Mouse (Mus musculus): ENCODE measurements around the gene Hist1h2br. TPM values are rescaled to one million over a fixed set of nuclear protein-coding genes. Genes with fewer than 3 reads are reported as not detected.
"Not testable (repeated sequence)": the region's sequence is repeated elsewhere in the genome, so short reads cannot be mapped to it uniquely, and the experiment has no call there.

The Hist1h2br gene
- polyA plus RNA-seq, 1 experiment from 2014 or later: 11.5 TPM

GRCm38 (mm10) chr13:21811074-21811473 is 22.5 kb upstream of the Hist1h2br start:
- H3K4me2 ChIP-seq (replicated peaks); H3K4me1 ChIP-seq; H3K36me3 ChIP-seq; H3K27ac ChIP-seq (replicated peaks); H3K9me3 ChIP-seq; H3K9ac ChIP-seq (replicated peaks); H3K4me3 ChIP-seq; H3K27me3 ChIP-seq: not testable (repeated sequence)
- no CpG with 5 or more reads among the region's 8 CpGs for WGBS
- peak; percentile 32 for ATAC-seq (replicated peaks)

GRCm38 (mm10) chr13:21811539-21811938 is 22.0 kb upstream of the Hist1h2br start, which contains the start of gene Hist1h4m:
Hist1h4m (plus strand) TSS chr13:21811746.
- no CpG with 5 or more reads among the region's 24 CpGs for WGBS
- H3K9ac ChIP-seq (replicated peaks); H3K36me3 ChIP-seq; H3K27me3 ChIP-seq; H3K4me1 ChIP-seq; H3K9me3 ChIP-seq: not testable (repeated sequence)
- Histone ChIP-seq H3K27ac (replicated peaks) (0 out of 2 replicates have a peak within 1 kb of the TSS, but pooled peaks have one; percentile 34), H3K4me2 (replicated peaks) (peak within 1 kb of the TSS; percentile 42), H3K4me3 (peak within 1 kb of the TSS; percentile 27)
- peak; percentile 53 for ATAC-seq (replicated peaks)

- WGBS: under 1% methylated on average over 14 of the region's 14 CpGs
Observed at GRCm38 (mm10) chr13:21812092-21812491, 21.5 kb upstream of the Hist1h2br start.

GRCm38 (mm10) chr13:21820082-21820890 is 13.3 kb upstream of the Hist1h2br start:
- H3K9ac ChIP-seq (replicated peaks); ATAC-seq (replicated peaks); H3K4me3 ChIP-seq; H3K27me3 ChIP-seq; H3K36me3 ChIP-seq; H3K27ac ChIP-seq (replicated peaks); H3K4me1 ChIP-seq; H3K4me2 ChIP-seq (replicated peaks); H3K9me3 ChIP-seq: not testable (repeated sequence)
- WGBS: 55% methylated on average over 7 of the region's 16 CpGs

More at GRCm38 (mm10) chr13:21812092-21812491, 21.5 kb upstream of the Hist1h2br start:
- H3K9ac ChIP-seq (replicated peaks); H3K4me1 ChIP-seq; H3K9me3 ChIP-seq; H3K27me3 ChIP-seq; H3K36me3 ChIP-seq: not testable (repeated sequence)
- 0 out of 2 replicates have a peak overlapping the region, but pooled peaks have one; percentile 34 for H3K27ac ChIP-seq (replicated peaks)
- peak; percentile 35 for ATAC-seq (replicated peaks)
- H3K4me3 ChIP-seq: peak overlapping the region; percentile 27
- H3K4me2 ChIP-seq (replicated peaks): peak overlapping the region; percentile 42

GRCm38 (mm10) chr13:21828511-21828910 is 5.0 kb upstream of the Hist1h2br start:
- ATAC-seq (replicated peaks): no peak
- no peak overlapping the region for H3K9ac ChIP-seq (replicated peaks)
- H3K4me1 ChIP-seq: no peaks in the 10 kb centered on the region
- H3K36me3 ChIP-seq: no peaks in the 10 kb centered on the region
- 80% methylated on average over 3 of the region's 3 CpGs for WGBS
- H3K9me3 ChIP-seq: no peaks in the 10 kb centered on the region
- H3K27me3 ChIP-seq: no peaks in the 10 kb centered on the region
- no peak overlapping the region for H3K27ac ChIP-seq (replicated peaks)
- H3K4me3 ChIP-seq: no peak overlapping the region
- H3K4me2 ChIP-seq (replicated peaks): no peak overlapping the region

GRCm38 (mm10) chr13:21830344-21830743 is 3.2 kb upstream of the Hist1h2br start:
- Histone ChIP-seq H3K27ac (replicated peaks) (no peak overlapping the region), H3K27me3 (no peaks in the 10 kb centered on the region), H3K4me2 (replicated peaks) (no peak overlapping the region), H3K9ac (replicated peaks) (no peak overlapping the region), H3K4me3 (no peak overlapping the region), H3K36me3 (no peaks in the 10 kb centered on the region), H3K9me3 (no peaks in the 10 kb centered on the region), H3K4me1 (no peaks in the 10 kb centered on the region)
- ATAC-seq (replicated peaks): no peak
- WGBS: 83% methylated on average over 10 of the region's 10 CpGs

- under 1% methylated on average over 30 of the region's 58 CpGs for WGBS
Observed at GRCm38 (mm10) chr13:21831418-21832394, 1.8 kb upstream of the Hist1h2br start, which contains the start of gene Hist1h4n. Hist1h4n (minus strand) TSS chr13:21832196.

GRCm38 (mm10) chr13:21840508-21840907 is 7.0 kb downstream of the Hist1h2br start:
- no CpG with 5 or more reads among the region's 4 CpGs for WGBS
- not testable (repeated sequence) for H3K9me3 ChIP-seq; H3K36me3 ChIP-seq; H3K4me2 ChIP-seq (replicated peaks); H3K4me3 ChIP-seq; H3K27ac ChIP-seq (replicated peaks); H3K4me1 ChIP-seq; H3K27me3 ChIP-seq; H3K9ac ChIP-seq (replicated peaks)
- ATAC-seq (replicated peaks): peak; percentile 78

More at GRCm38 (mm10) chr13:21831418-21832394, 1.8 kb upstream of the Hist1h2br start, which contains the start of gene Hist1h4n:
- not testable (repeated sequence) for H3K4me1 ChIP-seq; H3K27me3 ChIP-seq; H3K9ac ChIP-seq (replicated peaks); H3K36me3 ChIP-seq; H3K27ac ChIP-seq (replicated peaks); H3K9me3 ChIP-seq
- ATAC-seq (replicated peaks): peak; percentile 87
- Histone ChIP-seq H3K4me3 (peak within 1 kb of the TSS; percentile 27), H3K4me2 (replicated peaks) (peak within 1 kb of the TSS; percentile 39)

- not testable (repeated sequence) for ATAC-seq (replicated peaks); H3K9ac ChIP-seq (replicated peaks); H3K36me3 ChIP-seq
Observed at GRCm38 (mm10) chr13:21846356-21846755, 12.8 kb downstream of the Hist1h2br start.

GRCm38 (mm10) chr13:21847883-21848282 is 14.3 kb downstream of the Hist1h2br start:
- H3K36me3 ChIP-seq: no peaks in the 10 kb centered on the region
- no peaks in the 10 kb centered on the region for H3K27me3 ChIP-seq
- ATAC-seq (replicated peaks): no peak
- no peaks in the 10 kb centered on the region for H3K4me1 ChIP-seq
- no peak overlapping the region for H3K27ac ChIP-seq (replicated peaks)
- WGBS: 25% methylated on average over 8 of the region's 8 CpGs
- H3K9ac ChIP-seq (replicated peaks): no peak overlapping the region
- no peaks in the 10 kb centered on the region for H3K9me3 ChIP-seq
- no peak overlapping the region for H3K4me2 ChIP-seq (replicated peaks)
- H3K4me3 ChIP-seq: no peak overlapping the region

More at GRCm38 (mm10) chr13:21846356-21846755, 12.8 kb downstream of the Hist1h2br start:
- not testable (repeated sequence) for H3K4me1 ChIP-seq; H3K4me2 ChIP-seq (replicated peaks); H3K27ac ChIP-seq (replicated peaks); H3K27me3 ChIP-seq; H3K9me3 ChIP-seq; H3K4me3 ChIP-seq

GRCm38 (mm10) chr13:21850696-21851095 is 17.2 kb downstream of the Hist1h2br start:
- H3K27me3 ChIP-seq; ATAC-seq (replicated peaks); H3K9ac ChIP-seq (replicated peaks); H3K27ac ChIP-seq (replicated peaks); H3K4me3 ChIP-seq; H3K4me1 ChIP-seq; H3K4me2 ChIP-seq (replicated peaks); H3K36me3 ChIP-seq; H3K9me3 ChIP-seq: not testable (repeated sequence)
- 25% methylated on average over 1 of the region's 1 CpGs for WGBS

Data from forebrain, embryonic 15.5 days (tissue).